Mouse (Mus musculus): ENCODE measurements around the gene Crip1.

GRCm38 (mm10) chr12:113155887-113156539, 9.9 kb downstream of the Crip1 start, which contains the start of gene Tedc1:
- TF ChIP-seq CTCF (IDR thresholded peaks at IDR 0.05) (peak; percentile 99; the same call in 1 of the 2 replicates), EP300 (IDR thresholded peaks at IDR 0.05; ENCODE audit: insufficient read depth, low read depth, low read length) (peak; percentile 86), POLR2A (IDR thresholded peaks at IDR 0.05; ENCODE audit: insufficient read depth, low read depth, low read length) (peak; percentile 63; the same call in 1 of the 2 replicates)

Data from heart, adult 2 months (tissue).